Mouse (Mus musculus): ENCODE measurements at regions not wholly inside any gene's neighbourhood (a gene's known extent, or its start where the extent isn't known, plus 50 kb on each side); places are given as distances from the start of the nearest gene placed in this dataset.
A peak's percentile ranks its signal among the peaks of the same experiment; 100 is the strongest.
"Not testable (repeated sequence)": the region's sequence is repeated elsewhere in the genome, so short reads cannot be mapped to it uniquely, and the experiment has no call there.

- peak; percentile 54 for ATAC-seq
- no peak overlapping the region for H3K27ac ChIP-seq (ENCODE audit: low read length)
- H3K4me2 ChIP-seq (ENCODE audit: low read length) = no peak overlapping the region
- H3K27me3 ChIP-seq (replicated peaks; ENCODE audit: control insufficient read depth, insufficient read depth, low read length) = no peaks in the 10 kb centered on the region
- no peak overlapping the region for H3K9ac ChIP-seq (replicated peaks; ENCODE audit: low read depth, low read length)
- no peak overlapping the region for H3K4me3 ChIP-seq (replicated peaks; ENCODE audit: low read length)
- H3K4me1 ChIP-seq (replicated peaks; ENCODE audit: control insufficient read depth, insufficient read depth, low read length) = peaks cover 3% of the 10 kb centered on the region; the same call in 1 of the 2 replicates
- 5% methylated on average over 1 of the region's 1 CpGs for WGBS
- H3K36me3 ChIP-seq (ENCODE audit: control insufficient read depth, insufficient read depth) = no peaks in the 10 kb centered on the region
- H3K9me3 ChIP-seq (ENCODE audit: control insufficient read depth, low read length) = no peaks in the 10 kb centered on the region
Measured at GRCm38 (mm10) chr4:23173811-23174210, 685.6 kb upstream of the Pou3f2 start.

DNA sequence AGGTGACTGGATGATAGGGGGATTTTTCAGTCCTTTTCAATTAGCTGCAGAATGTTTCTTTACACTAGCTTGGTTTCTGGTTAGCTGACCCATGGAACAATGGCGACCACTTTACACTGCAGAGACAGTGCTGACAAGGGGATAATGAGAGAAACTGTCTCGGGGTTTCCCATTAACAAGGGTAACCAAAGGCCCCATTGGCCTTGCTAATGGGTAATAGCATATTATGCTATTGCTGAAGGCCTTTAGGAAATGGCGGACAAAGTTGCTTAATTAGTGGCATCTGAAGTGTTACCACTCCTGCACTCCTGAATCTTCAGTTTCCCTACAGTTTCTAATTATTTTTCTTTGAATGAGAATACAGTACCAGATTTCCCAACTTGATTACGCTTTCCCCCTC is 685.2 kb upstream of the Pou3f2 start:
- Histone ChIP-seq H3K4me3 (replicated peaks; ENCODE audit: low read length) (no peak overlapping the region), H3K9me3 (ENCODE audit: control insufficient read depth, low read length) (no peaks in the 10 kb centered on the region), H3K36me3 (ENCODE audit: control insufficient read depth, insufficient read depth) (no peaks in the 10 kb centered on the region), H3K4me2 (ENCODE audit: low read length) (no peak overlapping the region), H3K27ac (ENCODE audit: low read length) (no peak overlapping the region), H3K4me1 (replicated peaks; ENCODE audit: control insufficient read depth, insufficient read depth, low read length) (peaks cover 3% of the 10 kb centered on the region; the same call in 1 of the 2 replicates), H3K27me3 (replicated peaks; ENCODE audit: control insufficient read depth, insufficient read depth, low read length) (no peaks in the 10 kb centered on the region), H3K9ac (replicated peaks; ENCODE audit: low read depth, low read length) (no peak overlapping the region)
- 8% methylated on average over 4 of the region's 4 CpGs for WGBS
- peak; percentile 96 for ATAC-seq

DNA sequence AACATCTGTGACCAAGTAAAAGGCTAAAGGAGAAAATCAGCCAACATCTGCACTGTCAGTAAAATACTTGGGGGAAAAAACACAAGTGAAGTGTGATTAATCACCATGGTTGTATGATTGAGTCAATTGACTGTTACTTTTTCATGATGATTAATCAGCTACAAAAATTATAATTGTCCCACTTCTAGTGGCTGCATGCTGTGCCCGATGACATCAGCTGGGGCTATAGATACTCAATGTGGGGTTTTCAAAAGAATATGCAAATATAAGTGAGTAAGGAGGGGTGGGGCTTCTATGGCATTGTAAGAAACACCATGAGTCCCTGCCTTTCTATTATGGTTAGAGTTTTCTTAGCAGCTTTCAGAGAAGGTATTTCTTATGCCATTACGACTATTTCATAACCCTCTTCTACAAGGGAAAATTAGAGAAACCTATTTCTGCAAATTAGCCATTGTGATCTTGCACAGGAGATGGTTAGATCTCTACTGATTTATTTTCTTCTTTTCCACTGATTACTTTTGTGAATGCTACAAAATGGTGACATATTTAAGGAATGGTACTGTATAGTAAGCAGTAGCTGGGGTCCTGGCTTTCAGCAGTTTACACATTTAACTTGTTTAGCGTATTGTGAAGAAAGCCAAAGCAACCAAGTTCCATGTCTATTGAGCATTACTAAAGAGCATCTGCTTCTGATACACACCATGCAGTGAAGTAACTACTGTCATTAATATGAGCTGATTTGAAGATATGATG is 660.1 kb upstream of the Pou3f2 start:
- 29% methylated on average over 3 of the region's 3 CpGs for WGBS
- ATAC-seq = peak; percentile 65

DNA sequence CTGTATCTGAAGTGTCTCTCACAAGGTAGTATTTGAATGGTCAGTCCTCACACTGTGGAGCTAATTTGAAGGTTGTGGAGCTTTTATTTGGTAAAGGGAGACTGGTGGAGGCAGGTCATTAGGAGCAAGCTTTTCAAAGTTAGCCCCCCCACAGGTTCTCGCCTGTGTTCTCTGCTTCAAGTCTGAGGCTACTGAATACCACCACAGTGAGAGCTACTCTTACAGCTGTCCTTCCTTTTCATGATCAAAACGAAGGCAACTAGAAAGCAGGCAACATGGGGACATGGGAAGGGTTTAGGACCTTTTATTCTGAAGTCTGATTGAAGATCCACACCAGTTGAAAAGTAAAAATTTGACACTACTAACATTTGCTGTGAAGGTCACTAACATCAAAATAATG is 645.2 kb upstream of the Pou3f2 start:
- Histone ChIP-seq H3K4me3 (replicated peaks; ENCODE audit: low read length) (no peak overlapping the region), H3K4me2 (ENCODE audit: low read length) (no peak overlapping the region), H3K36me3 (ENCODE audit: control insufficient read depth, insufficient read depth) (no peaks in the 10 kb centered on the region), H3K9me3 (ENCODE audit: control insufficient read depth, low read length) (no peaks in the 10 kb centered on the region), H3K27ac (ENCODE audit: low read length) (no peak overlapping the region), H3K4me1 (replicated peaks; ENCODE audit: control insufficient read depth, insufficient read depth, low read length) (no peaks in the 10 kb centered on the region), H3K27me3 (replicated peaks; ENCODE audit: control insufficient read depth, insufficient read depth, low read length) (no peaks in the 10 kb centered on the region), H3K9ac (replicated peaks; ENCODE audit: low read depth, low read length) (no peak overlapping the region)
- WGBS = 30% methylated on average over 2 of the region's 2 CpGs
- ATAC-seq = no peak

More for the DNA sequence above, 660.1 kb upstream of the Pou3f2 start:
- Histone ChIP-seq H3K4me1 (replicated peaks; ENCODE audit: control insufficient read depth, insufficient read depth, low read length) (no peaks in the 10 kb centered on the region), H3K4me2 (ENCODE audit: low read length) (no peak overlapping the region), H3K9me3 (ENCODE audit: control insufficient read depth, low read length) (no peaks in the 10 kb centered on the region), H3K4me3 (replicated peaks; ENCODE audit: low read length) (no peak overlapping the region), H3K36me3 (ENCODE audit: control insufficient read depth, insufficient read depth) (no peaks in the 10 kb centered on the region), H3K27me3 (replicated peaks; ENCODE audit: control insufficient read depth, insufficient read depth, low read length) (no peaks in the 10 kb centered on the region), H3K27ac (ENCODE audit: low read length) (no peak overlapping the region), H3K9ac (replicated peaks; ENCODE audit: low read depth, low read length) (no peak overlapping the region)

- not testable (repeated sequence) for H3K9ac ChIP-seq (replicated peaks; ENCODE audit: low read depth, low read length); H3K27me3 ChIP-seq (replicated peaks; ENCODE audit: control insufficient read depth, insufficient read depth, low read length); H3K4me2 ChIP-seq (ENCODE audit: low read length); H3K27ac ChIP-seq (ENCODE audit: low read length); H3K36me3 ChIP-seq (ENCODE audit: control insufficient read depth, insufficient read depth); ATAC-seq; H3K4me3 ChIP-seq (replicated peaks; ENCODE audit: low read length); H3K4me1 ChIP-seq (replicated peaks; ENCODE audit: control insufficient read depth, insufficient read depth, low read length); H3K9me3 ChIP-seq (ENCODE audit: control insufficient read depth, low read length)
- 96% methylated on average over 2 of the region's 2 CpGs for WGBS
Measured at GRCm38 (mm10) chr4:23101452-23101851, 613.3 kb upstream of the Pou3f2 start.

DNA sequence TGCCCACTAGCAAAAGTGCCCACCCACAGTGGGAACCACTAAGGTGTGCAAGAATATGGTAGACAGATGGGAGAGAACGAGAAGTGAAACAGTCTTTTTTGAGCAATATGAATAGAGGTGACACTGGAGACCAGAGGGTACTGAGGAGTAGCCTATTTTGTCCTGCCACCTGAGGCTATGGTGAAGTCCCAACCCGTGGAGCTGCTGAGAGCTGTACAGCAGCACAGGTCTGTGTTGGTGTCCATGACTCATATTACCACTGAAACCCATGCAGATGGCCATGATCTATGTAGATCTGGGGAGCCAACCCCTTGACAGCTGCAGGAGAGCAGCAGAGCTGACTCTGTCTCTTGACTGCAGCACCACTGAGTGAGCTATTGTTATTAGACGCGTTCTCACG is 591.4 kb upstream of the Pou3f2 start:
- no peaks in the 10 kb centered on the region for H3K4me1 ChIP-seq (replicated peaks; ENCODE audit: control insufficient read depth, insufficient read depth, low read length)
- ATAC-seq = no peak
- no peaks in the 10 kb centered on the region for H3K27me3 ChIP-seq (replicated peaks; ENCODE audit: control insufficient read depth, insufficient read depth, low read length)
- WGBS = 91% methylated on average over 5 of the region's 5 CpGs
- H3K27ac ChIP-seq (ENCODE audit: low read length) = no peak overlapping the region
- H3K4me3 ChIP-seq (replicated peaks; ENCODE audit: low read length) = no peak overlapping the region
- H3K36me3 ChIP-seq (ENCODE audit: control insufficient read depth, insufficient read depth) = no peaks in the 10 kb centered on the region
- H3K9ac ChIP-seq (replicated peaks; ENCODE audit: low read depth, low read length) = no peak overlapping the region
- no peaks in the 10 kb centered on the region for H3K9me3 ChIP-seq (ENCODE audit: control insufficient read depth, low read length)
- no peak overlapping the region for H3K4me2 ChIP-seq (ENCODE audit: low read length)

DNA sequence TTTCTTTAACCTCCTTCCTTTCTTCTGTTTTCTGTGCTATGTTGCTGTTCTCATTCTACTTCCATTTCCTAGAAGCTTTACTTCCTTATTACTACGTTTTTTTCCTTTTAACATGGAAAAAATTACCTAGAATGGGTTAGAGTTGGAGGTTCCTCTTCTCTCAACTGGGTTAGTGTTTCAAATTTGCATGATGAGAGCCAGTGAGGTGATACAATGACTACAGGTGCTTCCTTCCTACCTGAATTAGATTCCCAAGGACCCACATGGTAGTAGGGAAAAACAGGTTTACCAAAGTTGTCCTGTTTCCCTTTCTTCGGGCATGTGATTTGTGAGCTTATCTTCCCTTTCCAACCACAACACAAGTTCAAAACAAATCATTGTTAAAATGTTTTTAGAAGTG is 589.4 kb upstream of the Pou3f2 start:
- Histone ChIP-seq H3K4me1 (replicated peaks; ENCODE audit: control insufficient read depth, insufficient read depth, low read length) (no peaks in the 10 kb centered on the region), H3K9ac (replicated peaks; ENCODE audit: low read depth, low read length) (no peak overlapping the region), H3K27me3 (replicated peaks; ENCODE audit: control insufficient read depth, insufficient read depth, low read length) (no peaks in the 10 kb centered on the region), H3K4me3 (replicated peaks; ENCODE audit: low read length) (no peak overlapping the region), H3K4me2 (ENCODE audit: low read length) (no peak overlapping the region), H3K27ac (ENCODE audit: low read length) (no peak overlapping the region), H3K36me3 (ENCODE audit: control insufficient read depth, insufficient read depth) (no peaks in the 10 kb centered on the region), H3K9me3 (ENCODE audit: control insufficient read depth, low read length) (no peaks in the 10 kb centered on the region)
- no peak for ATAC-seq
- 78% methylated on average over 2 of the region's 2 CpGs for WGBS

GRCm38 (mm10) chr4:23050701-23051317 is 562.6 kb upstream of the Pou3f2 start:
- WGBS = 53% methylated on average over 9 of the region's 9 CpGs
- H3K4me2 ChIP-seq (ENCODE audit: low read length) = no peak overlapping the region
- H3K9ac ChIP-seq (replicated peaks; ENCODE audit: low read depth, low read length) = no peak overlapping the region
- H3K36me3 ChIP-seq (ENCODE audit: control insufficient read depth, insufficient read depth) = no peaks in the 10 kb centered on the region
- ATAC-seq = no peak
- H3K27me3 ChIP-seq (replicated peaks; ENCODE audit: control insufficient read depth, insufficient read depth, low read length) = no peaks in the 10 kb centered on the region
- no peaks in the 10 kb centered on the region for H3K9me3 ChIP-seq (ENCODE audit: control insufficient read depth, low read length)
- no peaks in the 10 kb centered on the region; the same call in 1 of the 2 replicates for H3K4me1 ChIP-seq (replicated peaks; ENCODE audit: control insufficient read depth, insufficient read depth, low read length)
- no peak overlapping the region for H3K27ac ChIP-seq (ENCODE audit: low read length)
- no peak overlapping the region for H3K4me3 ChIP-seq (replicated peaks; ENCODE audit: low read length)

- H3K36me3 ChIP-seq (ENCODE audit: control insufficient read depth, insufficient read depth) = no peaks in the 10 kb centered on the region
- no peak overlapping the region for H3K9ac ChIP-seq (replicated peaks; ENCODE audit: low read depth, low read length)
- H3K27ac ChIP-seq (ENCODE audit: low read length) = no peak overlapping the region
- no peaks in the 10 kb centered on the region for H3K4me1 ChIP-seq (replicated peaks; ENCODE audit: control insufficient read depth, insufficient read depth, low read length)
- no peaks in the 10 kb centered on the region for H3K27me3 ChIP-seq (replicated peaks; ENCODE audit: control insufficient read depth, insufficient read depth, low read length)
- peak; percentile 50; the same call in 1 of the 2 replicates for ATAC-seq
- no peaks in the 10 kb centered on the region for H3K9me3 ChIP-seq (ENCODE audit: control insufficient read depth, low read length)
- no peak overlapping the region for H3K4me2 ChIP-seq (ENCODE audit: low read length)
- WGBS = 68% methylated on average over 6 of the region's 6 CpGs
- H3K4me3 ChIP-seq (replicated peaks; ENCODE audit: low read length) = no peak overlapping the region
Measured at GRCm38 (mm10) chr4:23037784-23038183, 549.6 kb upstream of the Pou3f2 start.

Measured in forebrain, embryonic 16.5 days (tissue).